Mouse (Mus musculus) myocyte (in vitro differentiated cells): ENCODE results near the gene Ryr2. TPM values are rescaled to one million over a fixed set of nuclear protein-coding genes. Genes with fewer than 3 reads are reported as not detected.
"Not testable (repeated sequence)": the region's sequence is repeated elsewhere in the genome, so short reads cannot be mapped to it uniquely, and the experiment has no call there.

Experiments used
- H3K27me3 ChIP-seq: one replicate; pipeline ENCODE4 v1.6.1; 2011; ENCODE audit not compliant: control insufficient read depth, insufficient read depth, insufficient read length
- H3K36me3 ChIP-seq: one replicate; pipeline ENCODE4 v1.6.1; 2011; ENCODE audit not compliant: control insufficient read depth, insufficient read depth
- H3K4me2 ChIP-seq: one replicate; pipeline ENCODE4 v1.6.1; 2011; ENCODE audit warnings: low read depth, control low read depth
- H3K4me3 ChIP-seq: one replicate; pipeline ENCODE4 v1.5.1; 2011; ENCODE audit warnings: mild to moderate bottlenecking, control low read depth, moderate library complexity
- H3K79me2 ChIP-seq: one replicate; pipeline ENCODE4 v1.6.1; 2011; ENCODE audit not compliant: control insufficient read depth, insufficient read depth
- H3ac ChIP-seq: one replicate; pipeline ENCODE4 v1.6.1; 2011; ENCODE audit not compliant: control insufficient read depth, insufficient read length
- CEBPB ChIP-seq: IDR thresholded peaks from 2 replicates; pipeline ENCODE4 v1.6.1; 2011; ENCODE audit warnings: mild to moderate bottlenecking, moderate library complexity; ENCODE audit not compliant: poor library complexity, insufficient read depth, severe bottlenecking
- E2F4 ChIP-seq: IDR thresholded peaks from one replicate; pipeline ENCODE4 v1.6.1; 2011; ENCODE audit warnings: mild to moderate bottlenecking, control low read depth, moderate library complexity; ENCODE audit not compliant: insufficient read depth
- MAX ChIP-seq: IDR thresholded peaks from one replicate; pipeline ENCODE4 v1.6.1; 2011; ENCODE audit warnings: low read depth, mild to moderate bottlenecking, control low read depth
- MYOD1 ChIP-seq, 3 experiments: IDR thresholded peaks; one replicate each; pipeline ENCODE4 v1.6.1; 2011; ENCODE audit warnings: control low read depth in 2 of 3, low read depth in 2 of 3, mild to moderate bottlenecking in 2 of 3, moderate library complexity in 1 of 3; ENCODE audit not compliant: insufficient read length in 2 of 3, control insufficient read depth in 1 of 3
- MYOG ChIP-seq, 3 experiments: IDR thresholded peaks; one replicate each; pipeline ENCODE4 v1.6.1; 2011; ENCODE audit warnings: control low read depth in 2 of 3, low read depth in 2 of 3, mild to moderate bottlenecking in 2 of 3; ENCODE audit not compliant: insufficient read length in 2 of 3, control insufficient read depth in 1 of 3, insufficient read depth in 1 of 3
- POLR2A ChIP-seq: IDR thresholded peaks from one replicate; pipeline ENCODE4 v1.6.1; 2011; ENCODE audit warnings: low read depth, mild to moderate bottlenecking, control low read depth, moderate library complexity; ENCODE audit not compliant: insufficient read length
- POLR2AphosphoS2 ChIP-seq: IDR thresholded peaks from one replicate; pipeline ENCODE4 v1.6.1; 2011; ENCODE audit warnings: low read depth, control low read depth; ENCODE audit not compliant: insufficient read length
- REST ChIP-seq: IDR thresholded peaks from one replicate; pipeline ENCODE4 v1.6.1; 2011; ENCODE audit warnings: mild to moderate bottlenecking, control low read depth, moderate library complexity; ENCODE audit not compliant: insufficient read depth, insufficient read length
- SRF ChIP-seq: IDR thresholded peaks from one replicate; pipeline ENCODE4 v1.6.1; 2011; ENCODE audit warnings: low read depth; ENCODE audit not compliant: control insufficient read depth, insufficient read length
- TCF12 ChIP-seq: IDR thresholded peaks from one replicate; pipeline ENCODE4 v1.6.1; 2011; ENCODE audit warnings: mild to moderate bottlenecking, control low read depth; ENCODE audit not compliant: poor library complexity, insufficient read depth, severe bottlenecking
- TCF3 ChIP-seq: IDR thresholded peaks from one replicate; pipeline ENCODE4 v1.6.1; 2011; ENCODE audit warnings: low read depth, control low read depth; ENCODE audit not compliant: insufficient read length
- USF1 ChIP-seq: IDR thresholded peaks from one replicate; pipeline ENCODE4 v1.6.1; 2011; ENCODE audit warnings: low read depth, mild to moderate bottlenecking, control low read depth, moderate library complexity
- polyA plus RNA-seq: library from polyadenylated mRNA; unstranded; fragments of >200 nt; fragmentation: generic; extraction: Trizol; gene quantifications from one replicate; pipeline ENCODE4 v1.2.1, GENCODE M21; 2012; ENCODE audit warnings: missing spikeins

Ryr2 gene
- polyA plus RNA-seq, 1 experiment = not detected

DNA sequence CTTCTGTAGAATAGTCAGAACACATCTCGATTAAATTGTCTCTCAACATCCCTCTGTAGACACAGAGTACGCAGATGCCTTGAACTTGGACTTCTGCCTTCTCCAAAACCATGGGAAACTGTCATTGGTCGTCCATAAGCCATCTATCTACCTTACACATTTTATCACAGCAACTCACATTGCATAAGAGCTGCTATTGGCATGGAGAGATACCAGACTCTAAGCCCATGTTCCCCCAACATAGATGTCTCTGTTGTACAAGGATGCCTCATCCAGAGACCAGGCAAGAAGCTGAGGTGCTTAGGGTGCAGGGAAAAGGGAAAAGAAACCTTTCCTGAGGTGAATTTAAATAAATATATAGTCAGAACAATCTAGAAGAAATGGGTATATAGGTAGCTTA lies 288.0 kb downstream of the Ryr2 start:
- TF ChIP-seq MAX = no peak
- no peak for TF ChIP-seq REST
- TF ChIP-seq MYOD1 (IDR thresholded peaks at IDR 0.05; ENCODE audit: control insufficient read depth in 1 of 3, insufficient read length in 2 of 3, low read depth in 2 of 3) = no peak
- no peak for TF ChIP-seq CEBPB
- H3K36me3 ChIP-seq = no peaks in the 10 kb centered on the region
- H3ac ChIP-seq = no peak overlapping the region

DNA sequence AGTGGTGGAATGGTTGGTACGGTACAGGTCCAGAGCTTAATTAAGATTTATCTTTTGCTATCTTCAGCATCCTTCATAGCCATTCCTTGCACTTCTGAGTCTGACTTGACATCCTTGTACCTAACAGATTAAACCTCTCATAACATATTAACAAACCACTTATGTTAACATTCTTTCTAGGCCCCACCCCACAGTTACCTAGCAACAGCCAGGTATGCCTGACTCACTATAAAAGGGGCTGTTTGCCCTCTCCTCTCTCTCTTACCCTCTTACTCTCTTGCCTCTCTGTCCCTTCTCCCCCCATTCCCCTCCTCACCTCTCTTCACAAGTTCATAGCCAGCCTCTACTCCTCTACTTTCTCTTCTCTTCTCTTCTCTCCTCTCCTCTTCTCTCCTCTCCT lies 297.4 kb downstream of the Ryr2 start:
- not testable (repeated sequence) for H3K27me3 ChIP-seq, H3K4me2 ChIP-seq, H3ac ChIP-seq, H3K4me3 ChIP-seq, H3K79me2 ChIP-seq, H3K36me3 ChIP-seq

More for the DNA sequence above, 288.0 kb downstream of the Ryr2 start:
- Histone ChIP-seq H3K4me3 (no peak overlapping the region), H3K79me2 (no peaks in the 10 kb centered on the region), H3K27me3 (no peaks in the 10 kb centered on the region), H3K4me2 (no peak overlapping the region)

DNA sequence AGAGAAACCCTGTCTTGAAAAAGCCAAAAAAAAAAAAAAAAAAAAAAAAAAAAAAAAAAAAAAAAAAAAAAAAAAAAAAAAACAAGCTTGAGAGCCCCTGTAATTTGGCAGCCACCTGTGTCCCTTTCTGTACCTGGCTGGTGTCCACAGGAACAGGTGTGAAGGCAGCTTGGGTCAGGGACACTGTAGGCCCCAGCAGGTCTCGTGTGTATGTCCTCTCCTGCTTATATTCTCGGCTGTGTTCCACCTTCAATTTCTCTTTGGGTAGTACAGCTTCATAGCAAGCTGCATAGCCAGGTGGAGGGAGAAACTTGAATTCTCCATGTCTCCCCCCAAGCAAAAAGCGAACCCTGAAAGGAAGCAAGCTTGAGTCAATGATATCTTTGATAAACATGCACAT lies 314.2 kb downstream of the Ryr2 start:
- no peak overlapping the region for H3ac ChIP-seq
- no peaks in the 10 kb centered on the region for H3K27me3 ChIP-seq
- no peak for TF ChIP-seq MAX
- TF ChIP-seq E2F4 = no peak
- no peak for TF ChIP-seq POLR2AphosphoS2
- TF ChIP-seq MYOG (IDR thresholded peaks at IDR 0.05; ENCODE audit: control insufficient read depth in 1 of 3, insufficient read depth in 1 of 3, insufficient read length in 2 of 3, low read depth in 2 of 3) = no peak
- TF ChIP-seq USF1 = no peak
- no peak for TF ChIP-seq SRF
- TF ChIP-seq REST = no peak
- no peak for TF ChIP-seq MYOD1 (IDR thresholded peaks at IDR 0.05; ENCODE audit: control insufficient read depth in 1 of 3, insufficient read length in 2 of 3, low read depth in 2 of 3)
- no peak overlapping the region for H3K4me2 ChIP-seq
- no peaks in the 10 kb centered on the region for H3K36me3 ChIP-seq
- no peaks in the 10 kb centered on the region for H3K79me2 ChIP-seq
- no peak overlapping the region for H3K4me3 ChIP-seq

DNA sequence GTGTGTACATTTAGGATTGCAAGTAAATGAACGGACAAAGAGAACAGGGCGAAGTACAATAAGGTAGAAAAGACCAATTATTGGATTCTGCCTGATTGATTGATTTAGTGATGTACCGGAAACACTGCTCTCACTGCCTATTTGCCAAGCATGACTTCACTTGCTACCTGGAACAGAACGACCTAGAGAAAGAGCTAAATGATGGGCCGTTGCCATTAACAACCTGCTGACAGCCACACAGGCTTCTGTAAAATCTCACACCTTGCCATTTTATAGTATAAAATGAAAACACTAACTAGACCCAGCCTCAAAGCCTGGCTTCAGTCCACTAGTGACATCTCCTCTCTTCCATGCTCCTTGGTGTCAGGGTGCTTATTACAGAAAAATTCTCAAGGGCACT lies 316.2 kb downstream of the Ryr2 start:
- H3K4me3 ChIP-seq = no peak overlapping the region
- TF ChIP-seq CEBPB = no peak
- H3ac ChIP-seq = no peak overlapping the region
- H3K27me3 ChIP-seq = no peaks in the 10 kb centered on the region
- H3K79me2 ChIP-seq = no peaks in the 10 kb centered on the region
- no peaks in the 10 kb centered on the region for H3K36me3 ChIP-seq
- no peak overlapping the region for H3K4me2 ChIP-seq

DNA sequence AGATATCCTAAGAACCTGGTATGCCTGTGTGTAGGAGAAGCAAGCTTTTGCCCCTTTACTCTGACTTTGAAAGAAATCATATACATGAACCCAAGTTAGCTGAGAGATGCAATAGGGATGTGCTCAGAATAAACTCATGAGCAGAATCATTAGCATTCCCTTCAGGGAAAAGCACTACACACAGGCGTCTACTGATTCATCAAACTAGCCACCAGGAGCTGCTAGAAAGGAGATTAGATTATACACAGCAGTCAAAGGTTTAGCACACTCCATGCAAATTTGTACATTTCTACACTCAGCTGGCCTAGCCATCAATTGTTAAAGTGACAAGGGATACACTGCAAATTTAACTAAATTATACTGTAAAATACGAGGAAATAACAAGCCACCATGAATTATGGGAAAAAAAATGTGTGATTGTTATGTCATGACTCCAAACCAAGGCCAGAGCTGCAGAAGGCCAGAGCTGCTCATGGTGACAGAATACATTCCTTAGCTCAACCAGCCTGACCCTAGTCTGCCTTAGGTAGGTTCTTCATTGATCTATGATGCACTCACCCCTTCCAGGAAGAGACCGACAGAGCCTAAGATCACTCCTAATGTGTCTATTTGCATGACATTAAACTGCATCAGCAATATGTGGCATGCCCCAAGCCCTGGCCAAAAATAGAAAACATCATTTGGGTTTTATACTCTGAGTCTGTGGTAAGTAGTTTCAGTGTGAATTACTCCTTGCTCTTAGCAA lies 324.2 kb downstream of the Ryr2 start:
- Histone ChIP-seq H3K36me3 (no peaks in the 10 kb centered on the region), H3K4me2 (no peak overlapping the region), H3K27me3 (no peaks in the 10 kb centered on the region), H3K79me2 (no peaks in the 10 kb centered on the region), H3ac (no peak overlapping the region), H3K4me3 (no peak overlapping the region)
- TF ChIP-seq TCF3 (no peak), USF1 (no peak), MYOD1 (IDR thresholded peaks at IDR 0.05; ENCODE audit: control insufficient read depth in 1 of 3, insufficient read length in 2 of 3, low read depth in 2 of 3) (no peak), E2F4 (no peak), SRF (no peak), POLR2A (no peak)

DNA sequence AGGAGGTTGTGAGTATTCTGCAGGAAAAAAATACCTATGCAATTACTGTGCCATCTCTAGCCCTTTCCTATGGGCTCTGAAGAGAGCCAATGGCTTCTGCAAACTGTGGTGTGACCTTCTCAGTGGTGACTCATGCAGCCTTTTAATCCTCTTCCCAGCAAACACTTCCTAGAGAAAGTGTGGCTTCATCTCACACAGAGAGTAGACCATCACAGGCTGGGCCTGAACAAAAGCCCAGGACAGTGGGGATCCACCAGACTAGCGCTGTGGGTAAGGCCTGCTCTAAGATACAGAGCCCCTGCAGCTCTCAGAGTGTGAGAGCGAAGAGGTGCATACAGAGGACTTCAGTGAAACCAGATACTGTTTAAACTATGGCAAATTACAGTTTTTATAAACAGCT lies 325.7 kb downstream of the Ryr2 start:
- no peaks in the 10 kb centered on the region for H3K79me2 ChIP-seq
- TF ChIP-seq POLR2AphosphoS2 = no peak
- TF ChIP-seq TCF12 = no peak
- TF ChIP-seq MYOD1 (IDR thresholded peaks at IDR 0.05; ENCODE audit: control insufficient read depth in 1 of 3, insufficient read length in 2 of 3, low read depth in 2 of 3) = no peak
- no peak for TF ChIP-seq POLR2A
- TF ChIP-seq REST = no peak
- TF ChIP-seq SRF = no peak
- no peak for TF ChIP-seq USF1
- no peak for TF ChIP-seq MYOG (IDR thresholded peaks at IDR 0.05; ENCODE audit: control insufficient read depth in 1 of 3, insufficient read depth in 1 of 3, insufficient read length in 2 of 3, low read depth in 2 of 3)
- TF ChIP-seq CEBPB = no peak
- no peak for TF ChIP-seq MAX
- no peak for TF ChIP-seq TCF3
- no peaks in the 10 kb centered on the region for H3K36me3 ChIP-seq
- H3K27me3 ChIP-seq = no peaks in the 10 kb centered on the region
- no peak overlapping the region for H3K4me2 ChIP-seq
- no peak overlapping the region for H3K4me3 ChIP-seq
- no peak overlapping the region for H3ac ChIP-seq
